Mouse (Mus musculus) bone marrow, adult 2 months (tissue): ENCODE results near the gene Gpx4.

Source experiments
- CTCF ChIP-seq: fragments of 200-500 bp; IDR thresholded peaks from 2 replicates; pipeline ENCODE4 v1.5.1; 2011; ENCODE audit warnings: low read length, control low read depth; ENCODE audit not compliant: control insufficient read depth, insufficient read depth
- POLR2A ChIP-seq: fragments of 200-500 bp; IDR thresholded peaks from 2 replicates; pipeline ENCODE4 v1.6.1; 2011; ENCODE audit warnings: low read depth, mild to moderate bottlenecking, control low read depth, low read length, borderline replicate concordance; ENCODE audit not compliant: control insufficient read depth

- no peak for TF ChIP-seq POLR2A
- no peak for TF ChIP-seq CTCF
These were observed 4.1 kb downstream of the Gpx4 start for GRCm38 (mm10) chr10:80050885-80051617.
